Mouse (Mus musculus) embryonic facial prominence, embryonic 13.5 days (tissue): ENCODE results near the gene Stard9. TPM values are rescaled to one million over a fixed set of nuclear protein-coding genes. Genes with fewer than 3 reads are reported as not detected.

Experiments used
- ATAC-seq: fragments of 200-750 bp; cut with Nextera tagmentation; 2 replicates; pipeline ENCODE4 v1.8.0; 2017; ENCODE audit warnings: low read depth; ENCODE audit not compliant: insufficient number of reproducible peaks, insufficient read depth, low FRiP score, low TSS enrichment
- H3K27ac ChIP-seq: fragments of 300-500 bp; sonication (generic); 2 replicates; pipeline ENCODE4 v1.5.1; 2015; ENCODE audit warnings: moderate library complexity, mild to moderate bottlenecking, inconsistent platforms
- H3K27me3 ChIP-seq: fragments of 300-500 bp; sonication (generic); 2 replicates; pipeline ENCODE4 v1.6.1; 2015; ENCODE audit warnings: mild to moderate bottlenecking, inconsistent platforms
- H3K36me3 ChIP-seq: fragments of 300-500 bp; sonication (generic); 2 replicates; pipeline ENCODE4 v1.6.1; 2015; ENCODE audit warnings: mild to moderate bottlenecking, inconsistent platforms
- H3K4me1 ChIP-seq: fragments of 300-500 bp; sonication (generic); 2 replicates; pipeline ENCODE4 v1.6.1; 2015; ENCODE audit warnings: inconsistent platforms
- H3K4me2 ChIP-seq: fragments of 300-500 bp; sonication (generic); 2 replicates; pipeline ENCODE4 v1.6.1; 2015; ENCODE audit warnings: moderate library complexity, mild to moderate bottlenecking, inconsistent platforms
- H3K4me3 ChIP-seq: fragments of 300-500 bp; sonication (generic); 2 replicates; pipeline ENCODE4 v1.5.1; 2015; ENCODE audit warnings: mild to moderate bottlenecking, inconsistent platforms
- H3K9ac ChIP-seq: fragments of 300-500 bp; sonication (generic); 2 replicates; pipeline ENCODE4 v1.6.1; 2015; ENCODE audit warnings: mild to moderate bottlenecking, inconsistent platforms
- H3K9me3 ChIP-seq: fragments of 300-500 bp; sonication (generic); 2 replicates; pipeline ENCODE4 v1.6.1; 2016; ENCODE audit warnings: inconsistent platforms
- WGBS: fragments of 180-500 bp; shearing (Covaris S2); methylation state at CpG from one replicate; pipeline ENCODE4 v1.1.7; 2015; ENCODE audit warnings: mixed read lengths; 5-methylcytosine and 5-hydroxymethylcytosine counted together
- polyA plus RNA-seq: library from polyadenylated mRNA; unstranded; fragments of >200 nt; fragmentation: Nextera tagmentation; extraction: Ambion mirVana; gene quantifications from 2 replicates; pipeline ENCODE4 v1.2.1, GENCODE M21; 2015

Stard9 gene
- polyA plus RNA-seq, 1 experiment from 2014 or later, result 4.7 TPM

- H3K4me1 ChIP-seq, result peaks cover 34% of the 10 kb centered on the region
- peak; percentile 97 for ATAC-seq
- H3K4me3 ChIP-seq, result peak overlapping the region; percentile 98
- WGBS, result 1% methylated on average over 61 of the region's 61 CpGs
- H3K4me2 ChIP-seq, result peak overlapping the region; percentile 97
- H3K9me3 ChIP-seq, result no peaks in the 10 kb centered on the region
- H3K27ac ChIP-seq, result peak overlapping the region; percentile 94
- peaks cover 23% of the 10 kb centered on the region for H3K36me3 ChIP-seq
- H3K9ac ChIP-seq, result peak overlapping the region; percentile 95
- no peaks in the 10 kb centered on the region for H3K27me3 ChIP-seq
These were observed 102.4 kb downstream of the Stard9 start for GRCm38 (mm10) chr2:120731167-120731862.

GRCm38 (mm10) chr2:120731877-120732530 is 103.1 kb downstream of the Stard9 start:
- Histone ChIP-seq H3K27me3 (no peaks in the 10 kb centered on the region), H3K27ac (peak overlapping the region; percentile 94), H3K9me3 (no peaks in the 10 kb centered on the region), H3K4me2 (peak overlapping the region; percentile 97), H3K9ac (peak overlapping the region; percentile 95), H3K4me3 (peak overlapping the region; percentile 98), H3K4me1 (peaks cover 34% of the 10 kb centered on the region), H3K36me3 (peaks cover 16% of the 10 kb centered on the region)
- 42% methylated on average over 7 of the region's 7 CpGs for WGBS
- ATAC-seq, result no peak

DNA sequence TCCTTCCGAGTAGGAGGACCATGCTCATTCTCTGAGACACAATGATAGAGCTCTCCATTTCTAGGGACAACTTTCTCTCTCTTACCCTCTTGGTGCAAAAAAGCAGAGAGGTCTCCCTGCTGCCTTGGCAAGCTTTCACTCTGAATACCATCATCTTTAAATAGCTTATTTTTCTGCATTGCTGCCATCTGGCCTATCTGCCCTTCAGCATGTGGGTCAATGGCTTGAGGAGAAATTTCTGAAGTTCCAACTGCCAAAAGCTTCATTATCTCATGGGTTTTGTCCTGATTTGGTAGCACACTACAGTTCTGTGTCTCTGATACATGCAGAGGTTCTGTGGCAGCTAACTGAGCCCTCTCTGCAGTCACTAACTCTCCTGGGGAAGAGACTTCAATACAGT is 116.6 kb downstream of the Stard9 start:
- Histone ChIP-seq H3K27ac (no peak overlapping the region), H3K4me2 (no peak overlapping the region), H3K9me3 (no peaks in the 10 kb centered on the region), H3K9ac (no peak overlapping the region), H3K36me3 (peaks cover 44% of the 10 kb centered on the region), H3K4me3 (no peak overlapping the region), H3K27me3 (no peaks in the 10 kb centered on the region), H3K4me1 (no peaks in the 10 kb centered on the region)
- ATAC-seq, result no peak
- WGBS, result 85% methylated on average over 1 of the region's 1 CpGs

- WGBS, result 89% methylated on average over 2 of the region's 2 CpGs
- H3K9me3 ChIP-seq, result no peaks in the 10 kb centered on the region
- no peak overlapping the region for H3K4me3 ChIP-seq
- H3K4me2 ChIP-seq, result no peak overlapping the region
- H3K4me1 ChIP-seq, result no peaks in the 10 kb centered on the region
- H3K9ac ChIP-seq, result no peak overlapping the region
- peaks cover 42% of the 10 kb centered on the region for H3K36me3 ChIP-seq
- ATAC-seq, result no peak
- no peaks in the 10 kb centered on the region for H3K27me3 ChIP-seq
- H3K27ac ChIP-seq, result no peak overlapping the region
These were observed 119.1 kb downstream of the Stard9 start for GRCm38 (mm10) chr2:120748041-120748440.

DNA sequence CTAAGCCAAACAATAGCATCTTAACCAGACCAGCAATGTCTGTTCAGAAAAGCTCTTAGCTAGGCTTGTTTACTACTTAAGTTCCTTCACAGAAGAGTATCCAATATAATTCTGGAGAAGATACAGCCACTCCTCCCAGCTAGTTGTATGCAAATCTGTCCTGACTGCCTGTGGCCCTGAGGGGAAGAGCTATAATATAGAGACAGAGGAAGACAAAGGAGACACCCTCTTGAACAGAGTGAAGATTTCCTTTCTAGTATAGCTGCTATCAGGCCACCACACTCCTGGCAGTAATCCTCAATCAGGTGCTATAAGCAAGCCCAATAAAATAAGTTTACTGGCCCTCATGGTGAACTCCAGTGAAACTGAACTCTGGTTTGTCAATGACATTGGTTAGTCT is 133.0 kb downstream of the Stard9 start:
- ATAC-seq, result no peak
- no peak overlapping the region for H3K27ac ChIP-seq

GRCm38 (mm10) chr2:120770265-120770935 is 141.5 kb downstream of the Stard9 start:
- no peak overlapping the region for H3K9ac ChIP-seq
- H3K4me1 ChIP-seq, result no peaks in the 10 kb centered on the region
- H3K9me3 ChIP-seq, result no peaks in the 10 kb centered on the region
- WGBS, result 77% methylated on average over 2 of the region's 2 CpGs
- ATAC-seq, result no peak
- H3K27me3 ChIP-seq, result no peaks in the 10 kb centered on the region
- peaks cover 37% of the 10 kb centered on the region for H3K36me3 ChIP-seq
- no peak overlapping the region for H3K27ac ChIP-seq
- no peak overlapping the region for H3K4me2 ChIP-seq
- H3K4me3 ChIP-seq, result no peak overlapping the region

More for the DNA sequence above, 133.0 kb downstream of the Stard9 start:
- Histone ChIP-seq H3K27me3 (no peaks in the 10 kb centered on the region), H3K4me3 (no peak overlapping the region), H3K9ac (no peak overlapping the region), H3K4me1 (no peaks in the 10 kb centered on the region), H3K9me3 (no peaks in the 10 kb centered on the region), H3K4me2 (no peak overlapping the region), H3K36me3 (peaks cover 32% of the 10 kb centered on the region)

Other genes starting within 250 kb of the Stard9 start
- gene Ganc, start 225.2 kb upstream of the Stard9 start, polyA plus RNA-seq, result 8.0 and 8.6 TPM in 2 replicates
- 11.9 and 16.4 TPM in 2 replicates for gene Tmem87a, start 225.0 kb upstream of the Stard9 start, polyA plus RNA-seq
- gene Capn3, start 173.1 kb upstream of the Stard9 start, polyA plus RNA-seq, result 0.37 and 0.87 TPM in 2 replicates
- 49.1 and 49.7 TPM in 2 replicates for gene Zfp106, start 65.3 kb upstream of the Stard9 start, polyA plus RNA-seq
- gene Snap23, start 61.5 kb upstream of the Stard9 start, polyA plus RNA-seq, result 51.7 and 54.5 TPM in 2 replicates
- 27.9 and 29.5 TPM in 2 replicates for gene Haus2, start 19.7 kb upstream of the Stard9 start, polyA plus RNA-seq
- 25.1 and 27.7 TPM in 2 replicates for gene Lrrc57, start 19.6 kb upstream of the Stard9 start, polyA plus RNA-seq
- gene Cdan1, start 221.0 kb downstream of the Stard9 start, polyA plus RNA-seq, result 6.8 and 9.9 TPM in 2 replicates
- 5.6 and 5.8 TPM in 2 replicates for gene Ttbk2, start 221.5 kb downstream of the Stard9 start, polyA plus RNA-seq